Mouse (Mus musculus) CH12F3 (cell line): ENCODE measurements around the gene Ebf1.

ENCODE experiments used
- in situ Hi-C: fragments of 300-500 bp; cut with MboI; formaldehyde crosslinking; loops from 2 replicates; pipeline ENCODE4 v1.14.3; 2020; ENCODE audit warnings: low sequenced_read_pairs

Ebf1 gene

GRCm38 (mm10) chr11:44656916-44657315 lies 39.8 kb downstream of the Ebf1 start:
- in situ Hi-C loops = no loop called here

GRCm38 (mm10) chr11:44657833-44658395 lies 40.8 kb downstream of the Ebf1 start:
- in situ Hi-C loops = no loop called here

GRCm38 (mm10) chr11:44661875-44662274 lies 44.8 kb downstream of the Ebf1 start:
- in situ Hi-C loops = loop anchor here (5.0 kb wide), 1 partner anchor 40 kb away; no protein-coding TSS in a partner anchor

GRCm38 (mm10) chr11:44663609-44664141 lies 46.6 kb downstream of the Ebf1 start:
- in situ Hi-C loops = loop anchor here (5.0 kb wide), 1 partner anchor 41 kb away; no protein-coding TSS in a partner anchor

- in situ Hi-C loops = no loop called here
Measured at GRCm38 (mm10) chr11:44665156-44665682, 48.1 kb downstream of the Ebf1 start.

- in situ Hi-C loops = no loop called here
Measured at GRCm38 (mm10) chr11:44665741-44666531, 48.8 kb downstream of the Ebf1 start.

GRCm38 (mm10) chr11:44666741-44667140 lies 49.6 kb downstream of the Ebf1 start:
- in situ Hi-C loops = no loop called here

GRCm38 (mm10) chr11:44681306-44681705 lies 64.2 kb downstream of the Ebf1 start:
- in situ Hi-C loops = no loop called here

- in situ Hi-C loops = no loop called here
Measured at GRCm38 (mm10) chr11:44681995-44682394, 64.9 kb downstream of the Ebf1 start.

GRCm38 (mm10) chr11:44682703-44683539 lies 65.8 kb downstream of the Ebf1 start:
- in situ Hi-C loops = no loop called here

- in situ Hi-C loops = no loop called here
Measured at GRCm38 (mm10) chr11:44684486-44685076, 67.5 kb downstream of the Ebf1 start.

GRCm38 (mm10) chr11:44685129-44685528 lies 68.0 kb downstream of the Ebf1 start:
- in situ Hi-C loops = no loop called here

- in situ Hi-C loops = no loop called here
Measured at GRCm38 (mm10) chr11:44685911-44686361, 68.8 kb downstream of the Ebf1 start.

- in situ Hi-C loops = no loop called here
Measured at GRCm38 (mm10) chr11:44686378-44686777, 69.3 kb downstream of the Ebf1 start.

- in situ Hi-C loops = no loop called here
Measured at GRCm38 (mm10) chr11:44688542-44688941, 71.4 kb downstream of the Ebf1 start.

- in situ Hi-C loops = no loop called here
Measured at GRCm38 (mm10) chr11:44689571-44690264, 72.6 kb downstream of the Ebf1 start.

GRCm38 (mm10) chr11:44690265-44690572 lies 73.1 kb downstream of the Ebf1 start:
- in situ Hi-C loops = no loop called here

- in situ Hi-C loops = no loop called here
Measured at GRCm38 (mm10) chr11:44695416-44695815, 78.3 kb downstream of the Ebf1 start.

- in situ Hi-C loops = no loop called here
Measured at GRCm38 (mm10) chr11:44696539-44697201, 79.6 kb downstream of the Ebf1 start.

GRCm38 (mm10) chr11:44700181-44700580 lies 83.1 kb downstream of the Ebf1 start:
- in situ Hi-C loops = no loop called here
